Mouse (Mus musculus): ENCODE measurements around the gene Lcn5. TPM values are rescaled to one million over a fixed set of nuclear protein-coding genes. Genes with fewer than 3 reads are reported as not detected.

The Lcn5 gene
- total RNA-seq (2023) = not detected

GRCm38 (mm10) chr2:25657652-25658051 is at the start of gene Lcn5:
Lcn5 (plus strand) TSS chr2:25657952.

GRCm38 (mm10) chr2:25617578-25617977 is 40.2 kb upstream of the Lcn5 start, which contains the start of gene Ccdc183:
Ccdc183 (minus strand) TSS chr2:25617678.

GRCm38 (mm10) chr2:25621229-25622200 is 36.2 kb upstream of the Lcn5 start, which contains the start of gene Tmem141:
Tmem141 (minus strand) TSS chr2:25622005.

GRCm38 (mm10) chr2:25627811-25628210 is 29.9 kb upstream of the Lcn5 start, which contains the start of gene Fcna:
Fcna (minus strand) TSS chr2:25628030.

GRCm38 (mm10) chr2:25652902-25653301 is 4.8 kb upstream of the Lcn5 start, which contains the start of gene Lcn8:
Lcn8 (plus strand) TSS chr2:25653120.

GRCm38 (mm10) chr2:25676486-25676885 is 18.7 kb downstream of the Lcn5 start, which contains the start of gene Lcn6:
Lcn6 (plus strand) TSS chr2:25676786.

GRCm38 (mm10) chr2:25682426-25682825 is 24.7 kb downstream of the Lcn5 start, which contains the start of gene Lcn10:
Lcn10 (plus strand) TSS chr2:25682726.

GRCm38 (mm10) chr2:25699743-25700142 is 42.0 kb downstream of the Lcn5 start, which contains the start of gene Obp2a:
Obp2a (plus strand) TSS chr2:25700043.

GRCm38 (mm10) chr2:25706643-25707481 is 49.1 kb downstream of the Lcn5 start, which contains the start of gene Bmyc:
Bmyc (plus strand) TSS chr2:25706739.

Other genes with a start within 250 kb of the Lcn5 start
- under 1 TPM; 0.39 to 0.73 TPM for gene Fut7, start 234.7 kb upstream of the Lcn5 start, total RNA-seq (2023)
- 10 to 100 TPM; 82.9 to 83.2 TPM for gene Abca2, start 229.2 kb upstream of the Lcn5 start, total RNA-seq (2023)
- gene Clic3, start 201.1 kb upstream of the Lcn5 start, total RNA-seq (2023) = 1 to 10 TPM in 1 of 2 experiments, not detected in 1; 1.4 TPM
- 10 to 100 TPM; 71.5 to 79.3 TPM for gene Paxx, start 196.9 kb upstream of the Lcn5 start, total RNA-seq (2023)
- gene Ptgds, start 187.9 kb upstream of the Lcn5 start, total RNA-seq (2023) = not detected
- not detected for gene Lcn12, start 164.0 kb upstream of the Lcn5 start, total RNA-seq (2023)
- gene Fbxw5, start 157.2 kb upstream of the Lcn5 start, total RNA-seq (2023) = 10 to 100 TPM; 51.3 to 54.9 TPM
- 1 to 10 TPM; 1.0 to 1.3 TPM for gene C8g, start 156.2 kb upstream of the Lcn5 start, total RNA-seq (2023)
- gene Traf2, start 111.0 kb upstream of the Lcn5 start, total RNA-seq (2023) = 10 to 100 TPM; 45.3 to 55.1 TPM
- gene Edf1, start 100.1 kb upstream of the Lcn5 start, total RNA-seq (2023) = 100 to 1,000 TPM; 121 to 134 TPM
- gene Mamdc4, start 83.1 kb upstream of the Lcn5 start, total RNA-seq (2023) = 1 to 10 TPM; 2.2 to 4.3 TPM
- gene Phpt1, start 82.7 kb upstream of the Lcn5 start, total RNA-seq (2023) = 10 to 100 TPM; 22.0 to 26.5 TPM
- 1 to 10 TPM in 1 of 2 experiments, under 1 TPM in 1; 0.76 to 2.1 TPM for gene Ajm1, start 76.2 kb upstream of the Lcn5 start, total RNA-seq (2023)
- 100 to 1,000 TPM; 121 to 124 TPM for gene Rabl6, start 49.4 kb upstream of the Lcn5 start, total RNA-seq (2023)
- gene Ccdc183, start 40.3 kb upstream of the Lcn5 start, total RNA-seq (2023) = not detected
- 1 to 10 TPM in 1 of 2 experiments, not detected in 1; 1.0 TPM for gene Tmem141, start 35.9 kb upstream of the Lcn5 start, total RNA-seq (2023)
- 1 to 10 TPM; 4.1 to 6.8 TPM for gene Fcna, start 29.9 kb upstream of the Lcn5 start, total RNA-seq (2023)
- gene Lcn8, start 4.8 kb upstream of the Lcn5 start, total RNA-seq (2023) = not detected
- gene Lcn6, start 18.8 kb downstream of the Lcn5 start, total RNA-seq (2023) = not detected
- not detected for gene Lcn10, start 24.8 kb downstream of the Lcn5 start, total RNA-seq (2023)
- not detected for gene Obp2a, start 42.1 kb downstream of the Lcn5 start, total RNA-seq (2023)
- 10 to 100 TPM; 16.3 to 18.4 TPM for gene Bmyc, start 48.8 kb downstream of the Lcn5 start, total RNA-seq (2023)
- gene Obp2b, start 79.1 kb downstream of the Lcn5 start, total RNA-seq (2023) = not detected
- gene Lcn3, start 107.6 kb downstream of the Lcn5 start, total RNA-seq (2023) = not detected
- gene Lcn11, start 119.1 kb downstream of the Lcn5 start, total RNA-seq (2023) = not detected
- gene Gm13539, start 124.3 kb downstream of the Lcn5 start, total RNA-seq (2023) = not detected
- gene Glt6d1, start 157.9 kb downstream of the Lcn5 start, total RNA-seq (2023) = not detected
- not detected for gene Lcn9, start 165.2 kb downstream of the Lcn5 start, total RNA-seq (2023)
- gene Sohlh1, start 189.3 kb downstream of the Lcn5 start, total RNA-seq (2023) = under 1 TPM in 1 of 2 experiments, not detected in 1; 0.73 TPM
- gene Kcnt1, start 205.8 kb downstream of the Lcn5 start, total RNA-seq (2023) = not detected